Mouse (Mus musculus): ENCODE results near the gene Pkn2. TPM values are rescaled to one million over a fixed set of nuclear protein-coding genes. Genes with fewer than 3 reads are reported as not detected.

Gene Pkn2
- polyA plus RNA-seq (2021): 78.1 TPM

- ATAC-seq (peak; percentile 93), DNase-seq (ENCODE audit: low read depth, low spot score) (peak; percentile 95)
- no peaks in the 10 kb centered on the region for H3K27me3 ChIP-seq
- TF ChIP-seq CTCF (IDR thresholded peaks at IDR 0.05): no peak
- ChIA-PET POLR2A (interaction anchor here (0.7 to 1.8 kb wide), 6 partner anchors 16 to 60 kb away, joined by 3 read pairs; no protein-coding TSS in a partner anchor), CTCF (interaction anchor here (1.5 to 3.8 kb wide), 5 partner anchors 11 to 498 kb away, joined by 3 to 20 read pairs (median 7); no protein-coding TSS in a partner anchor)
- in situ Hi-C loops (cut with MboI; ENCODE audit: low pct_unique_long_range_greater_than_20kb): no loop called here
Observed at GRCm38 (mm10) chr3:142881872-142882623, at the start of gene Pkn2. TSS of gene Pkn2 (minus strand) at chr3:142882004.

DNA sequence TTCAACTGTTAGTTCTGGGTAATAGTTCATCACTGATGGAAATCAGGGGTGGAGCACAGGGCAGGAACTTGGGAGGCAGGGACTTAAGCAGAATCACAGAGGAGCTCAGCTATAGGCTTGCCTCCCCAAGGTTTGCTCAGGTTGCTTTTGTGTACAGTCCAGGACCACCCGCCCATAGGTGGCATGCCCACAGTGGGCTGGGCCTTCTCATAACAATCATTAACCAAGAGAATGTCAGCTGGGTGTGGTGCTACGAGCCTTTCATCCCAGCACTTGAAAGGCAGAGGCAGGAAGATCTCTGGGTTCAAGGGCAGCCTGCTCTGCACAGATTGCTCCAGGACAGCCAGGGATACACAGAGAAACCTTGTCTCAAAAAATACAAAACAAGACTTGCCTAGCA, 48.1 kb upstream of the Pkn2 start:
- CTCF ChIA-PET: interaction anchor here (1.3 kb wide), 1 partner anchor 12 kb away, joined by 6 read pairs; no protein-coding TSS in a partner anchor
- TF ChIP-seq CTCF (IDR thresholded peaks at IDR 0.05): no peak
- POLR2A ChIA-PET: no interaction called here
- no peak for ATAC-seq
- H3K27me3 ChIP-seq: no peaks in the 10 kb centered on the region
- in situ Hi-C loops (cut with MboI; ENCODE audit: low pct_unique_long_range_greater_than_20kb): no loop called here
- DNase-seq (ENCODE audit: low read depth, low spot score): no peak

DNA sequence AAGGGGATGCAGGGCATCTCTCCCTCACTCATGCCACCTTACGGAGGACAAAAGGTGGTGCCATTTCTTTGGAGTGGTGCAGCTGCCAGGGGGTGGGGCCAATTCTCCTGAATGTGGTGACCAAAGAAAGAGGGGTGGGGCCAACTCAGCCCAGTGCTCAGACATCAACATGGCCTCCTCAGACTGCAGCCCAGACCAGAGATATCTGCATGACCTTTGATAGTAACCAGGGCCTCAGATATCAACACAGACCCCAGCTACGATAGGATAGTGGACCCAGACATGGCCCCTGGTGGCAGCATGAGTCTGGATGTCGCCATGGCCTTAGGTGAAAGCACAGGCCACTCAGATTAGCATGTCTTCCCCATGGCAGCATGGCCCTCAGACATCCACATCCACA, 45.5 kb upstream of the Pkn2 start:
- no peak for TF ChIP-seq CTCF (IDR thresholded peaks at IDR 0.05)
- DNase-seq (ENCODE audit: low read depth, low spot score): no peak
- ATAC-seq: peak; percentile 12
- no peaks in the 10 kb centered on the region for H3K27me3 ChIP-seq
- CTCF ChIA-PET: interaction anchor here (2.1 kb wide), 1 partner anchor 145 kb away, joined by 4 read pairs; no protein-coding TSS in a partner anchor
- in situ Hi-C loops (cut with MboI; ENCODE audit: low pct_unique_long_range_greater_than_20kb): no loop called here
- POLR2A ChIA-PET: no interaction called here

DNA sequence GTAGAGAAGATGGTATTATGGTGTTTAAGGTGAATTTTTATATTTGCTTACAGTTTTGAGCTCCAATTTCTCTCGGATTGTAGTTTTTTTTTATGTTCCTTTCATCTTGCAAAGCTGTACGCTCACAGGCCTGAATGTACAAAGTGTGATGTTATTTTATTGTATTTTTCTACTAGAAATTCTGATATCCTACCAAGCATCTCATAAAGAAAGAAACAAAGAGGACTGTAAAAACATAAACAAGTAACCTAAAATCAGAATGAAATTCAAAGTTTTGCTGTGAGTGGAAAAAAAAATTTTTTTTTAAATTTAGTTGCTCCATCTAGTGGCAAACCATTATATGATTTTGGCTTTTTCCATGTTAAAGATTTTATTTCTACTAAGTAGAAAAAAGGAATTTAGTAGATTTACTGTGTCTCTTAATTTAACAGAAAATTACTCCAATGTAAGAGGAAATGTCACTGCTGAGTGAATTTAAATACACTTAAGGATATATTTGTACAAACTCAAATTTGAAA, 43.1 kb upstream of the Pkn2 start:
- peak; percentile 34 for TF ChIP-seq CTCF (IDR thresholded peaks at IDR 0.05)
- in situ Hi-C loops (cut with MboI; ENCODE audit: low pct_unique_long_range_greater_than_20kb): loop anchor here (5.0 kb wide), 1 partner anchor 38 kb away; no protein-coding TSS in a partner anchor
- H3K27me3 ChIP-seq: no peaks in the 10 kb centered on the region
- DNase-seq (ENCODE audit: low read depth, low spot score) (no peak), ATAC-seq (no peak)
- ChIA-PET CTCF (interaction anchor here (0.7 to 3.3 kb wide), 8 partner anchors 9 to 148 kb away, joined by 3 to 20 read pairs (median 3); partner anchors contain the start of gene Pkn2), POLR2A (interaction anchor here (1.2 kb wide), 1 partner anchor 43 kb away, joined by 3 read pairs; the partner anchor contains the start of gene Pkn2)

GRCm38 (mm10) chr3:142919070-142919469, 37.3 kb upstream of the Pkn2 start:
- DNase-seq (ENCODE audit: low read depth, low spot score): no peak
- ChIA-PET CTCF (interaction anchor here (1.1 to 2.2 kb wide), 3 partner anchors 9 to 151 kb away, joined by 3 to 6 read pairs (median 5); no protein-coding TSS in a partner anchor), POLR2A (interaction anchor here (0.6 kb wide), 1 partner anchor 21 kb away, joined by 3 read pairs; no protein-coding TSS in a partner anchor)
- TF ChIP-seq CTCF (IDR thresholded peaks at IDR 0.05): no peak
- no peak for ATAC-seq
- in situ Hi-C loops (cut with MboI; ENCODE audit: low pct_unique_long_range_greater_than_20kb): no loop called here
- no peaks in the 10 kb centered on the region for H3K27me3 ChIP-seq

DNA sequence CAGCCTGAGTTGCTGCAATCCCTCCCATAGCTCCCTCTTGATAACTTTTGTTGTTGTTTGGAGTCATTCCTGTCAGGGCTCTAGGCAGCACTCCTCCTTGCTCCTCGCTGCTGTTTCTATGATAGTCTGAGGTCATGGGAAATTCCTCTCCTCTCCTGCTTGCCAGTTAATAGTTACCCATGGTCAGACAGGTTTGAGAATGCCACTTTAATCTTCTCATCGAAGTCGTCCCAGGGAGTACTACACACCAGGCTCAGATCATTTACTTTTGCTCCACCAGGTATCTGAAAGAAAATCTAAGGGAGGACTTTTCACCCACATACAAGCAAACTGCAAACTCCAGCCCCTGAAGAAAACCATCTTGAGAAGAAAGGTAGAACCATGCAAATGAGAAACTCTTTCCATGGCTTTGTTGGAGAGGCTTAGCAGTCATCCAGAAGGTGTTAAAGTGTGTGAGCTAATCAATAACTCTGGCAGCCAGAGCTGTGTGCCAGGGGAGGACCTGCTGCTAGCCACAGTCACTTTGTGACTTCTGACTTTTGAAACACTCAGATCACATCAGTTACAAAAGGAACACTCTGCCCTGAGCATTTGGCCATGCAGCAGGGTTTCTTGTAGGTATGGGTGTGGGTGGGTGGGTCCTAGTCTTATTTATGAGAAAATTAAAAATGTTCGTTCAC, 36.1 kb upstream of the Pkn2 start:
- in situ Hi-C loops (cut with MboI; ENCODE audit: low pct_unique_long_range_greater_than_20kb): no loop called here
- ATAC-seq: peak; percentile 84
- H3K27me3 ChIP-seq: no peaks in the 10 kb centered on the region
- peak; percentile 41 for DNase-seq (ENCODE audit: low read depth, low spot score)
- no peak for TF ChIP-seq CTCF (IDR thresholded peaks at IDR 0.05)
- ChIA-PET POLR2A (interaction anchor here (0.6 to 0.7 kb wide), 2 partner anchors 15 to 1475 kb away, joined by 3 read pairs; no protein-coding TSS in a partner anchor), CTCF (interaction anchor here (2.2 kb wide), 1 partner anchor 12 kb away, joined by 6 read pairs; no protein-coding TSS in a partner anchor)

DNA sequence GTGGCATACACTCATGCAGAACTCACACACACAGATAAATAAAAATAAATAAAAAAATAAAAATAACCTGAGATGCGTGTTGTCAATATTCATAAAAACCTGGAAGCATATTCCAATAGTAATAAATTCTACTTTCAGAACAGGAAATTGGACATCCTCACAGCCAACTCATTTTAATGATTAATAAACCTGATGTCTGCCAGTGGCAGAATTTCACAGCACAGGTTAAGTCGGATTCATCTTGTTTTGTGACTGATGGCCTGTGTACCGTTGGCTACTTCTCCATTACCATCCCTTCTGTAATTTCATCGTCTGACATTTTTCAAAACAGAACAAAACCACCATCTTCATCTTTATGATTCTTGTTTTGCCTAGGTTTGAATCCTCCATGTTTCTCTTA, 35.4 kb upstream of the Pkn2 start:
- no peaks in the 10 kb centered on the region for H3K27me3 ChIP-seq
- DNase-seq (ENCODE audit: low read depth, low spot score): no peak
- ATAC-seq: no peak
- TF ChIP-seq CTCF (IDR thresholded peaks at IDR 0.05): no peak
- CTCF ChIA-PET: interaction anchor here (2.2 kb wide), 1 partner anchor 13 kb away, joined by 6 read pairs; no protein-coding TSS in a partner anchor
- POLR2A ChIA-PET: interaction anchor here (0.6 to 0.7 kb wide), 2 partner anchors 16 to 1476 kb away, joined by 3 read pairs; no protein-coding TSS in a partner anchor
- in situ Hi-C loops (cut with MboI; ENCODE audit: low pct_unique_long_range_greater_than_20kb): no loop called here

DNA sequence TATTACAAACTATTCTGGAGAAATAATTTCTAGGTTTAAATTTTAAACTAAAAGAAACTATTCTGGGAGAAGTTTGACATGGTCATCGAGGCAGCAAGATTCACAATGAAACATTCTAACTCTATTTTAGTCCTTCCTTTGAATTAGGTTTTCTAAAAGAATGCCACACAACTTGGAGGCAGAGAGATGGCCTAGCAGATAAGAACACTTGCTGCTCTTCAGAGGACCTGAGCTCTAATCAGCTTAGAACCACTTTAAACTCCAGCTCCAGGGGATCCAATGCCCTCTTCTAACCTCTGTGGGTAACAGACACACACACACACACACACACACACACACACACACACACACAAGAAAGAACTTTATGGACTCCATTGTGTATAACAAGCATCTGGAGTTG, 31.5 kb upstream of the Pkn2 start:
- in situ Hi-C loops (cut with MboI; ENCODE audit: low pct_unique_long_range_greater_than_20kb): no loop called here

GRCm38 (mm10) chr3:142899683-142900082, 17.9 kb upstream of the Pkn2 start:
- ATAC-seq (no peak), DNase-seq (ENCODE audit: low read depth, low spot score) (no peak)
- in situ Hi-C loops (cut with MboI; ENCODE audit: low pct_unique_long_range_greater_than_20kb): no loop called here
- POLR2A ChIA-PET: no interaction called here
- H3K27me3 ChIP-seq: no peaks in the 10 kb centered on the region
- CTCF ChIA-PET: no interaction called here
- TF ChIP-seq CTCF (IDR thresholded peaks at IDR 0.05): no peak

More for the DNA sequence above, 31.5 kb upstream of the Pkn2 start:
- ChIA-PET POLR2A (no interaction called here), CTCF (no interaction called here)
- no peaks in the 10 kb centered on the region for H3K27me3 ChIP-seq
- TF ChIP-seq CTCF (IDR thresholded peaks at IDR 0.05): no peak
- ATAC-seq: no peak
- no peak for DNase-seq (ENCODE audit: low read depth, low spot score)

DNA sequence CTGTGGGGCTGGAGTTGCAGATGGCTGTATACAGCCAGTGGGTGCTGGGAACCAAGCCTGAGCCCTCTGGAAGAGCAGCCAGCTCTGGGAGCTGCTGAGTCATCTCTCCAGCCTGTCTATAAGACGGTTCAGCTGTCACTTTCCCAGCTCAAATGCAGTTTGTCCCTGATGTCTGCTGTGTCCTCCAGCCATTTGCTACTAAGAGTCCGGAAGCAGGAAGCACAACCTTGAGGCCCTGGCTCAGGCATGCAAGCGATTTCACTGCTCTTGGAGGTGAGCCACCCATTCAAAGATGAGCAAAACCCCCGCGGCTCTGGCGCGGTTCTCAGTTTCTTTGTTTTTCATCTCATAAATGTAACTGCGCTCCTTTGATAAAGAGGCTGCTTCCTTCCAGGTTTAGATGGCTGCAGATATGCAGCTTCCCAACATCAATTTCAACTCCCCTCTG, 17.2 kb upstream of the Pkn2 start:
- POLR2A ChIA-PET: no interaction called here
- CTCF ChIA-PET: no interaction called here
- no peak for ATAC-seq
- TF ChIP-seq CTCF (IDR thresholded peaks at IDR 0.05): no peak
- DNase-seq (ENCODE audit: low read depth, low spot score): no peak
- in situ Hi-C loops (cut with MboI; ENCODE audit: low pct_unique_long_range_greater_than_20kb): no loop called here
- no peaks in the 10 kb centered on the region for H3K27me3 ChIP-seq
